Mouse (Mus musculus) liver, postnatal 0 days (tissue): ENCODE measurements around the gene Fam104a. TPM values are rescaled to one million over a fixed set of nuclear protein-coding genes. Genes with fewer than 3 reads are reported as not detected.
A peak's percentile ranks its signal among the peaks of the same experiment; 100 is the strongest.

Experiments used
- ATAC-seq: fragments of 200-750 bp; cut with Nextera tagmentation; 2 replicates; pipeline ENCODE4 v1.8.0; 2017; ENCODE audit warnings: mild to moderate bottlenecking, moderate library complexity
- DNase-seq: peaks from one replicate; pipeline ENCODE4 v3.0.0-alpha.2; 2016
- H3K27ac ChIP-seq: fragments of 300-500 bp; sonication (generic); 2 replicates; pipeline ENCODE4 v1.5.1; 2014; ENCODE audit warnings: antibody characterized with exemption, moderate library complexity, mild to moderate bottlenecking, low read depth
- H3K27me3 ChIP-seq: fragments of 300-500 bp; sonication (generic); 2 replicates; pipeline ENCODE4 v1.6.1; 2014; ENCODE audit warnings: low read length, control low read depth, mixed read lengths; ENCODE audit not compliant: insufficient read depth
- H3K36me3 ChIP-seq: fragments of 300-500 bp; sonication (generic); replicated peaks from 2 replicates; pipeline ENCODE4 v1.6.1; 2014; ENCODE audit warnings: mild to moderate bottlenecking, control low read depth, low read length, moderate library complexity, mixed read lengths; ENCODE audit not compliant: insufficient read depth
- H3K4me1 ChIP-seq: fragments of 300-500 bp; sonication (generic); 2 replicates; pipeline ENCODE4 v1.6.1; 2014; ENCODE audit warnings: antibody characterized with exemption, mild to moderate bottlenecking, control low read depth; ENCODE audit not compliant: insufficient read depth
- H3K4me2 ChIP-seq: fragments of 300-500 bp; sonication (generic); 2 replicates; pipeline ENCODE4 v1.6.1; 2014; ENCODE audit warnings: low read depth, mild to moderate bottlenecking, low read length, moderate library complexity, mixed read lengths
- H3K4me3 ChIP-seq: fragments of 300-500 bp; sonication (generic); 2 replicates; pipeline ENCODE4 v1.5.1; 2014; ENCODE audit warnings: low read depth, low read length
- H3K9ac ChIP-seq: fragments of 300-500 bp; sonication (generic); replicated peaks from 2 replicates; pipeline ENCODE4 v1.6.1; 2014; ENCODE audit warnings: mild to moderate bottlenecking, moderate library complexity
- H3K9me3 ChIP-seq: fragments of 300-500 bp; sonication (generic); 2 replicates; pipeline ENCODE4 v1.6.1; 2016; ENCODE audit warnings: mild to moderate bottlenecking, control low read depth, low read length, mixed read lengths
- CTCF ChIP-seq: sonication (generic); IDR thresholded peaks from 2 replicates; pipeline ENCODE4 v1.5.1; 2016; ENCODE audit warnings: antibody characterized with exemption, low read depth
- EP300 ChIP-seq: IDR thresholded peaks from 2 replicates; pipeline ENCODE4 v1.6.1; 2016; ENCODE audit warnings: antibody characterized with exemption, low read depth, mild to moderate bottlenecking
- WGBS: fragments of 180-500 bp; shearing (Covaris S2); extraction: QIAGEN DNeasy Blood & Tissue Kit; methylation state at CpG from one replicate; pipeline ENCODE4 v1.1.7; 2014; ENCODE audit not compliant: insufficient replicate concordance; 5-methylcytosine and 5-hydroxymethylcytosine counted together
- polyA plus RNA-seq: library from polyadenylated mRNA; unstranded; fragments of >200 nt; fragmentation: Nextera tagmentation; extraction: Ambion mirVana; gene quantifications from 2 replicates; pipeline ENCODE4 v1.2.1, GENCODE M21; 2015

Gene Fam104a
- polyA plus RNA-seq, 1 experiment from 2014 or later, result 26.5 TPM

DNA sequence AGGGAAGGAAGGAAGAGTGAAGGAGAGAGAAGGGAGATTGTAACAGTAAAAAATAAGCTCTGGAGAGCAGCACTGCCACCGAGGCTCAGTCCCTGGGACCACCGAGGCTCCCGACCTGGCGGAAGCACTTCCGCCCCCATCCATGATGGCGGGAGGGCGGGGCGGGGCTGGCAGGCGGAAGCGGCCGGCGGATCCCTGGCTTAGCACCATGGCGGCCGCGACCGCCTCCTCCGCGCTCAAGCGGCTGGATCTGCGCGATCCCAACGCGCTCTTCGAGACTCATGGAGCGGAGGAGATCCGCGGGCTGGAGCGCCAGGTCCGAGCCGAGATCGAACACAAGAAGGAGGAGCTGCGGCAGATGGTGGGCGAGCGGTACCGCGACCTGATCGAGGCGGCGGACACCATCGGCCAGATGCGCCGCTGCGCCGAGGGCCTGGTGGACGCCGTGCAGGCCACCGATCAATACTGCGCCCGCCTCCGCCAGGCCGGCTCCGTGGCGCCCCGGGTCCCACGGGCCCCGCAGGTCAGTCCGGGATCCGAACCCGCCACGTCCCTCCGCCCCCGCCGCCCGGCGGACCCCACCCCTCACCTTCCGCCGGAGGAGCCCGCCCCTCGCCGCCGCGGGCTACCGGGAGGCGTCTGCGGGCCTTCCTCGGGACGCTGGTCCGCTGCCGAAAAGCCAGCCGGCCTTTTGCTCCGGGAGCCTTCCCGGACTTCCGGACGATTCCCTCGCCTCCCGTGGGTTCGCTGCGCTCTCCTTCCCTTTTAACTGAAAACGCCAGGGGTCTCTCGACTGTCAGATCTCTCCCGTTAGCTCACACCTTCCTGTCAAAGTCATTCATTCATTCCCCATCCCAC, 34.4 kb downstream of the Fam104a start, which contains the start of gene Slc39a11:
TSS of gene Slc39a11 (minus strand) at position 727 of the 858 bp plus-strand sequence.
- 1% methylated on average over 79 of the region's 91 CpGs for WGBS
- H3K4me1 ChIP-seq, result peaks cover 18% of the 10 kb centered on the region
- ATAC-seq, result peak; percentile 84

DNA sequence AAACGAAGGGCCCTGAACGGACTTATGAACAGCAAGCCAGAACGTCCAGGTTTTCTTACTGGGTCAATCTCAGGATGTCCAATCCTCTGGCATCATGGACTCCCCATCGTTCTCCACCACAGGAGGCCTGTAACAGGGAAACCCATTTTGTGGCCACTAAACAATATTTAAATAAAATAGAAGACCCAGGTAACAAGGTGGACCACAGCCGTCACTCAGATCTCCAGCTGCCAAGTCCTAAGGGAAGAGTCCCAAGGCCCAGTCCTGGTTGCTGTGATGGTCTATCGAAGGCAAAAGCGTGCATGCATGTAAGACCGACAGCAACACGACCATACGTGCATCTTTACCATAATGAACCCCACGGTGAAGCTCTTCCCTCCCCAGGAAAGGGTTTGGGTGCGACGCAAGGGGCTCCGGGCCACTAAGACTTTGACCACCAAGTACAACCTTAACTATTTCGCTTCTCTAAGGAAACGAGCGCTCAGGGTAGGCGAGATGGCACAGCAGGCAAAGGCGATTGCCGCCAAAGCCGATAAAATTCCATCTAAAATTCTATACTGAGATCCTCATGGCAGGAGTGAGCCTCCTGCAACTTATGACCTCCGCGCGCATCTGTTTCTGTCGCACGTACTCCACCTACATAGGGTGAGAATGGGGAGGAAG, 35.1 kb downstream of the Fam104a start, which contains the start of gene Cog1:
TSS of gene Cog1 (plus strand) at position 480 of the 663 bp plus-strand sequence.
- DNase-seq (no peak), ATAC-seq (peak; percentile 2; the same call in 1 of the 2 replicates)
- Histone ChIP-seq H3K4me2 (peak within 1 kb of the TSS; percentile 76), H3K9me3 (no peaks in the 10 kb centered on the region), H3K4me1 (peaks cover 18% of the 10 kb centered on the region), H3K36me3 (peaks cover 18% of the 10 kb centered on the region), H3K9ac (peak within 1 kb of the TSS; percentile 96), H3K27me3 (no peaks in the 10 kb centered on the region), H3K4me3 (peak within 1 kb of the TSS; percentile 83), H3K27ac (peak within 1 kb of the TSS; percentile 83)
- no peak for TF ChIP-seq EP300
- TF ChIP-seq CTCF, result no peak
- WGBS, result 41% methylated on average over 26 of the region's 26 CpGs

More for the DNA sequence above, 34.4 kb downstream of the Fam104a start, which contains the start of gene Slc39a11:
- Histone ChIP-seq H3K27ac (peak within 1 kb of the TSS; percentile 83), H3K9me3 (no peaks in the 10 kb centered on the region), H3K27me3 (no peaks in the 10 kb centered on the region), H3K9ac (peak within 1 kb of the TSS; percentile 96), H3K4me2 (peak within 1 kb of the TSS; percentile 76), H3K4me3 (peak within 1 kb of the TSS; percentile 83), H3K36me3 (peaks cover 26% of the 10 kb centered on the region)
- TF ChIP-seq CTCF (peak; percentile 27), EP300 (no peak)
- DNase-seq, result peak; percentile 88

DNA sequence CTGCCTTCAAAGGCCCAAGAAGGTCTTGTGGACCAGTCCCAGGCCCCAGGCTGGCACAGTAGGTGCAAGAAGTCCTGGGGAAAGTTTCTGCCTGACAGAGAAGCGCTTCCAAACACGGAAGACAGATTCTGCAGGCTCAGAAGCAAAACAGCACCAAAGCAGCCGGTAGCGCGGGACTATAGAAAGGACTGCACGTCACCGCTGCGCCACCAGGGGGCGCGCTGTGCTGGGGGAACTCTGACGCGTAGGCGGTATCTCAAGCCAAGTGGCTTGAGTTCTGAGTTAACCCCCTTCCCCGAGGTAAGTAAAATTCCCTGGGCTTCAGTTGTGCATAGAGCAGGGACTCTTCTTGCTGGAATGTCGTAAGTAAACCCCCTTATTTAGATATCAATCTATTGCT, 35.8 kb downstream of the Fam104a start:
- peak; percentile 99 for TF ChIP-seq CTCF
- TF ChIP-seq EP300, result no peak
- H3K27me3 ChIP-seq, result no peaks in the 10 kb centered on the region
- ATAC-seq (peak; percentile 46), DNase-seq (peak; percentile 89)
- H3K9ac ChIP-seq, result peak overlapping the region; percentile 23; the same call in 1 of the 2 replicates
- no peak overlapping the region for H3K27ac ChIP-seq
- 0 out of 2 replicates have a peak overlapping the region, but pooled peaks have one; percentile 7 for H3K4me2 ChIP-seq
- 4% methylated on average over 15 of the region's 15 CpGs for WGBS
- no peaks in the 10 kb centered on the region for H3K9me3 ChIP-seq
- H3K36me3 ChIP-seq, result peaks cover 12% of the 10 kb centered on the region
- H3K4me1 ChIP-seq, result peaks cover 18% of the 10 kb centered on the region
- H3K4me3 ChIP-seq, result no peak overlapping the region

GRCm38 (mm10) chr11:113645181-113645580, 38.8 kb downstream of the Fam104a start:
- Histone ChIP-seq H3K36me3 (no peaks in the 10 kb centered on the region), H3K4me2 (no peak overlapping the region), H3K9ac (no peak overlapping the region), H3K27me3 (no peaks in the 10 kb centered on the region), H3K4me3 (no peak overlapping the region), H3K27ac (no peak overlapping the region), H3K4me1 (peaks cover 6% of the 10 kb centered on the region), H3K9me3 (no peaks in the 10 kb centered on the region)
- no peak for TF ChIP-seq CTCF
- TF ChIP-seq EP300, result no peak
- no peak for DNase-seq
- no peak for ATAC-seq
- 79% methylated on average over 3 of the region's 3 CpGs for WGBS

DNA sequence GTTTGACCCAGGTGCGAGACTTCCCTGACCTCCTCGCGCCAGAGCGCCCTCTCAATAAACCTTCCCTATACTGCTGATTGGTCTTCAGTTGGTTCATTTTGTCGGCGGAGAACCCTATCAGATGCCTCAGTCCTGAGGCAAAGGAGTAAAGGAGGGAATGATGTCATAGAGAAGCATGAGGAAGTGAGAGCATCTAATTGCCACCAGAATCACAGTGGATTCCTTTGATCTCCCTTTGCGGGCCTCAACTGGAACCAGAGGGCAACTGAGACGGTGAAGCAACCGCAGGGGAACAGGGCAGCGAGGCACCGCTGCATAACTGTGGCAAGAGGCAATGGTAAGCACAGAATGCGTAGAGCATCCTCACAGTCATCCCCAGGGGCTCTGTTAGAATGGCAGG, 45.3 kb downstream of the Fam104a start:
- Histone ChIP-seq H3K9ac (no peak overlapping the region), H3K27me3 (no peaks in the 10 kb centered on the region), H3K27ac (no peak overlapping the region), H3K4me2 (no peak overlapping the region), H3K9me3 (no peaks in the 10 kb centered on the region), H3K36me3 (no peaks in the 10 kb centered on the region), H3K4me1 (no peaks in the 10 kb centered on the region), H3K4me3 (no peak overlapping the region)
- ATAC-seq (no peak), DNase-seq (no peak)
- TF ChIP-seq CTCF, result no peak
- TF ChIP-seq EP300, result no peak
- 89% methylated on average over 12 of the region's 12 CpGs for WGBS

DNA sequence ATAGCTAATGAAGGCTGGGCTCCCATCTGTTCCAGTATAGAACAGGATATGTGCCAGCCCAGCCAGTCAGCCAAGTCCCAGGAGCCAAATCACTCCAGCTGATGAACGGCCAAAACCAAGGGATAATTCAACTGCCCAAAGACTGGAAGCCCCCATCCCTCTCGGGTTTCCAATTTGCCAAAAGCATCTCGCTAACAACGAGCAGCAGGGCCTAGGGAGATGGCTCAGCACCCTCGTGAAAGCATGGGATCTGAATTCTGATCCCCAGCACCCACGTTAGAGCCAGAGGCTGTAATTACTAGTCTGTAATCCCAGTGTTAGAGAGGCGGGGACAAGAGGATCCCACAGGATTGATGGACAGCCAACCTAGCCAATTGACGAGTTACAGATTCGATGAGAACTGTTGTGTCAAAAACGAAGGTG, 49.2 kb downstream of the Fam104a start:
- no peak overlapping the region for H3K27ac ChIP-seq
- H3K9me3 ChIP-seq, result no peaks in the 10 kb centered on the region
- no peaks in the 10 kb centered on the region for H3K27me3 ChIP-seq
- 71% methylated on average over 10 of the region's 10 CpGs for WGBS
- H3K9ac ChIP-seq, result no peak overlapping the region
- H3K4me1 ChIP-seq, result peaks cover 3% of the 10 kb centered on the region; the same call in 1 of the 2 replicates
- no peak overlapping the region for H3K4me2 ChIP-seq
- no peaks in the 10 kb centered on the region for H3K36me3 ChIP-seq
- ATAC-seq, result no peak
- no peak for DNase-seq
- TF ChIP-seq EP300, result no peak
- no peak for TF ChIP-seq CTCF
- no peak overlapping the region for H3K4me3 ChIP-seq
